Mouse (Mus musculus) bone marrow, adult 2 months (tissue): ENCODE measurements around the gene Oxct2a. TPM values are rescaled to one million over a fixed set of nuclear protein-coding genes. Genes with fewer than 3 reads are reported as not detected.

Experiments used
- H3K27ac ChIP-seq: fragments of 200-500 bp; 2 replicates; pipeline ENCODE4 v1.5.1; 2012; ENCODE audit warnings: low read depth, mild to moderate bottlenecking, control low read depth, inconsistent platforms, low read length; ENCODE audit not compliant: control insufficient read depth, poor library complexity, insufficient read depth
- H3K4me1 ChIP-seq: fragments of 200-500 bp; 2 replicates; pipeline ENCODE4 v1.6.1; 2011; ENCODE audit warnings: low read length; ENCODE audit not compliant: control insufficient read depth, insufficient read depth
- H3K4me3 ChIP-seq: fragments of 200-500 bp; replicated peaks from 2 replicates; pipeline ENCODE3; 2011; ENCODE audit warnings: mild to moderate bottlenecking, low read depth, low read length, control low read depth; ENCODE audit not compliant: control insufficient read depth
- CTCF ChIP-seq: fragments of 200-500 bp; IDR thresholded peaks from 2 replicates; pipeline ENCODE4 v1.5.1; 2011; ENCODE audit warnings: low read length, control low read depth; ENCODE audit not compliant: control insufficient read depth, insufficient read depth
- POLR2A ChIP-seq: fragments of 200-500 bp; IDR thresholded peaks from 2 replicates; pipeline ENCODE4 v1.6.1; 2011; ENCODE audit warnings: low read depth, mild to moderate bottlenecking, control low read depth, low read length, borderline replicate concordance; ENCODE audit not compliant: control insufficient read depth
- WGBS: fragments of 180-500 bp; shearing (Covaris S2); methylation state at CpG from one replicate; pipeline ENCODE4 v1.1.7; 2018; 5-methylcytosine and 5-hydroxymethylcytosine counted together
- polyA plus RNA-seq: library from polyadenylated mRNA; stranded (reverse); fragments of >200 nt; gene quantifications from 2 replicates; pipeline ENCODE4 v1.2.4, GENCODE M21; 2011; ENCODE audit warnings: low replicate concordance; ENCODE audit not compliant: missing spikeins, insufficient read depth, insufficient read length

Oxct2a gene
- polyA plus RNA-seq, 1 experiment, result not detected

DNA sequence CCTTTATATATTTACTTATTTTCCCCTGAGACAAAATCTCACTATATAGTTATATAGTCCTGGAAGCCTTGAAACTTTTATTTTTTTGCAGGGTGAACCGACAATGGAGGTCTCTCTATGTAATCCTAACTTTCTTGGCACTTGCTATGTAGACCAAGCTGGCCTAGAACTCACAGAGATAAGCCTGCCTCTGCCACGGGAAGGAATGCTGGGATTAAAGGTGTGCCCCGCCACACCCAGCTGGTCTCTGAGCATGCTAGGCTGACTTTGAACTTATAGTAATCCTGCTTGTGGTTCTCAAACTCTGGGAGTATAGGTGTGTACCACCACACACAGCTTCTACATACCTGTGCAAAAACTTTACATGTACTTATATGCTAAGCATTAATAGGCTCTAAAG is 43.3 kb downstream of the Oxct2a start:
- TF ChIP-seq POLR2A (no peak), CTCF (no peak)

More for the DNA sequence above, 43.3 kb downstream of the Oxct2a start:
- no peaks in the 10 kb centered on the region; the same call in 1 of the 2 replicates for H3K4me1 ChIP-seq
- H3K4me3 ChIP-seq, result no peak overlapping the region
- WGBS, result 63% methylated on average over 3 of the region's 3 CpGs
- no peak overlapping the region for H3K27ac ChIP-seq

Other genes with a start within 250 kb of the Oxct2a start
- gene Bmp8b, start 218.5 kb downstream of the Oxct2a start, polyA plus RNA-seq, result not detected in 2 replicates
- gene Oxct2b, start 207.4 kb downstream of the Oxct2a start, polyA plus RNA-seq, result 0.56 TPM in 1 of 2 replicates, not detected in the other
- gene Ppie, start 183.7 kb downstream of the Oxct2a start, polyA plus RNA-seq, result 23.6 and 30.0 TPM in 2 replicates
- not detected in 2 replicates for gene Hpcal4, start 140.4 kb downstream of the Oxct2a start, polyA plus RNA-seq
- gene Nt5c1a, start 122.1 kb downstream of the Oxct2a start, polyA plus RNA-seq, result not detected in 2 replicates
- gene Heyl, start 90.1 kb downstream of the Oxct2a start, polyA plus RNA-seq, result 0.77 and 0.84 TPM in 2 replicates
- 147 and 150 TPM in 2 replicates for gene Pabpc4, start 61.3 kb downstream of the Oxct2a start, polyA plus RNA-seq
- gene Bmp8a, start 19.6 kb upstream of the Oxct2a start, polyA plus RNA-seq, result not detected in 2 replicates